Mouse (Mus musculus) ES-Bruce4 (cell line): Measurements from ENCODE around the gene Alb.

Experiments used
- CTCF ChIP-seq: IDR thresholded peaks from one replicate; pipeline ENCODE4 v1.8.1; 2011; ENCODE audit warnings: low read depth, low read length
- EP300 ChIP-seq: IDR thresholded peaks from 2 replicates; pipeline ENCODE4 v1.6.1; 2011; ENCODE audit warnings: low read depth, low read length; ENCODE audit not compliant: insufficient read depth
- POLR2A ChIP-seq: IDR thresholded peaks from one replicate; pipeline ENCODE4 v1.8.1; 2011; ENCODE audit warnings: low read length; ENCODE audit not compliant: insufficient read depth

DNA sequence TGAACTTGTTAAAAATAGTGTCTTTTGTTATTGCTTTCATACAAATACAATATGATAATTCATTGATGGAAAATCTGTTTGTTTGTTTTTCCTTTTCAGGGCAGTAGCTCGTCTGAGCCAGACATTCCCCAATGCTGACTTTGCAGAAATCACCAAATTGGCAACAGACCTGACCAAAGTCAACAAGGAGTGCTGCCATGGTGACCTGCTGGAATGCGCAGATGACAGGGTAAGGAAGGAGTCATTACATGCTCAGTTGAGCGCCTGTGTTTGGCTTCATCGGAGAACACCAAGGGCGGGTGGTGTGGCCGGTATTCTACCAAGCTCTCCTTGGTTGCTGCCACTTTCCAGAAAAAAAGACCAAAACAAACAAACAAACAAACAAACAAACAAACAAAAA lies 6.5 kb downstream of the Alb start:
- TF ChIP-seq POLR2A (no peak), CTCF (no peak), EP300 (no peak)
